Mouse (Mus musculus): ENCODE measurements around the gene Acvr1c.
A peak's percentile ranks its signal among the peaks of the same experiment; 100 is the strongest.

Acvr1c gene

GRCm38 (mm10) chr2:58357414-58358131 is at the start of gene Acvr1c:
TSS of gene Acvr1c (minus strand) at chr2:58357895.
- DNase-seq (ENCODE audit: low spot score in 2 of 2) = peak in 1 of 2 experiments; percentile 1

GRCm38 (mm10) chr2:58403481-58403880 is 45.8 kb upstream of the Acvr1c start:
- DNase-seq (ENCODE audit: low spot score in 2 of 2) = no peak

DNA sequence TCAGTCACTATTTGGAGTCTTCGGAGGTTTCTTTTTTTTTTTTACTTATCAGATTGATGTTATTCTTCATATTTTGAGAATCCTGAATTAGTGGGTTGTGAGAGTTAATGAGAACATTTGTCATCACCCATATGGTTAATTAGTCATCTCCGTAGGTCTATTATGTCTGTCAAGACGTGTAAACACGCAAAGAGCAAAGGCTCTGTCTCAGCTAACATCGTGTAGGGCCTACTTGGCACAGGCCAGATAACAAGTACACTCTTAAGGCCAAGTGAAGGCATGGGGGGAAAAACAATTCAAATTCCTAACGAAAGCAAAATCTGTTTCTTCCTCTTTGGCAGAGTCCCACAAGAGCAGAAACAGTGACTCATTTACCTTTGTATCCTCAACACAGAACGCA is 30.9 kb upstream of the Acvr1c start:
- no peak for DNase-seq (ENCODE audit: low spot score in 2 of 2)

- no peak for DNase-seq (ENCODE audit: low spot score in 2 of 2)
Measured at GRCm38 (mm10) chr2:58380020-58380419, 22.3 kb upstream of the Acvr1c start.

DNA sequence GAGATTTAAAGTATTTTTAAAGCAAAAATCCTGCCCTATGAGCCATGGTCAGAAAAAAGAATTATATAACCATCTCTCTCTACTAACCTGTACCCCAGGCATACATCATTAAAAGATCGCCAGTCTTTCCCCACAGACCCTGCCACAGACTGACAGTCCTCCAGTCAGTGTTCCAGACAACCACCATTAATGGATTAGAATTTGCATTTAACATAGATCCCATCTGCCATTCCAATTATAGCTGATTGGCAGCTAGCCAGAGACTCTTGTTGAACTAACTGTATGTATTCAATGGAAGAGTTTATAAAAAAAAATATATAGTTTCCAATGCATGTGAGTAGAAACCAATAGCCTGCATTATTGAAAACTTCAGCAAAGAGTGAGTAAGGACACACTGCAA is 21.8 kb upstream of the Acvr1c start:
- DNase-seq (ENCODE audit: low spot score in 2 of 2) = no peak

- no peak for DNase-seq (ENCODE audit: low spot score in 2 of 2)
Measured at GRCm38 (mm10) chr2:58377417-58378130, 19.9 kb upstream of the Acvr1c start.

GRCm38 (mm10) chr2:58366196-58366595 is 8.5 kb upstream of the Acvr1c start:
- DNase-seq (ENCODE audit: low spot score in 2 of 2) = no peak

- no peak for DNase-seq (ENCODE audit: low spot score in 2 of 2)
Measured at GRCm38 (mm10) chr2:58361361-58362046, 3.8 kb upstream of the Acvr1c start.

DNA sequence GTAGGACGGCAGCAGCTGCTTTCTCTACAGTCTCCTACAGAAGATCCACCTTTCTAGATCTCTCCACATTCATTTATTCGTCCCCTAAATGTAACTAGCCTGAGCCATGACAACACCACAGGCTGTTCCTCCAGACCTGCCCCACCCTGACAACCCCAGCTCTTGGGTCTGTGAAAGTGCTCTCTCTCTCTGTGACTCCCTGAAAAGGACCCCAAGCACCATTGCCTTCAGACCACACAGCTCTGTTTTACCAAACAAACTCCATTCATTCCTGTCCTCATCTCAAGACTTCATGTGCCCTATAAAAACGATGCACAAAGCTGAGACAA is 401 bp upstream of the Acvr1c start:
- DNase-seq (ENCODE audit: low spot score in 2 of 2) = no peak

GRCm38 (mm10) chr2:58357068-58357413 is 654 bp downstream of the Acvr1c start:
- no peak for DNase-seq (ENCODE audit: low spot score in 2 of 2)

DNA sequence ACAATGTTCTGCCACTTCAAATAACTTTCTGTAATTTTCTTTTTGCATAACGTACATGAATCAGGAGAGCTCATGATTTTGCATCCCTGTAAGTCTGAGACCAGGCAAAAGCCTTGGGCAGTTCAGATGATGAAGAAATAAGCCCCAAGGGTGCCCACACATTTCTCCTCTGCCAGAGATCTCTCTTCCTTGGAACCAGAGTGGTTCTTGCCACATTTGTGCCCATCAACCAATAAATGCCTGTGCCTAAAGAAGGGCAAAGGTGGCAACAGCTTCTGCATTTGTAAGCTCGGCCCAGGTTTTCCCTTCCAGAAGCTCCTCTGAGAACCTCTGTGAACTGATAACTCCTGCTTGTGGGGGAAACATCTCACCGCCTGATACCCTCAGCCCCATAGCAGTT is 3.3 kb downstream of the Acvr1c start:
- no peak for DNase-seq (ENCODE audit: low spot score in 2 of 2)

GRCm38 (mm10) chr2:58352846-58353245 is 4.8 kb downstream of the Acvr1c start:
- no peak for DNase-seq (ENCODE audit: low spot score in 2 of 2)

- DNase-seq (ENCODE audit: low spot score in 2 of 2) = no peak
Measured at GRCm38 (mm10) chr2:58350657-58351056, 7.0 kb downstream of the Acvr1c start.

GRCm38 (mm10) chr2:58336730-58337129 is 21.0 kb downstream of the Acvr1c start:
- no peak for DNase-seq (ENCODE audit: low spot score in 2 of 2)

DNA sequence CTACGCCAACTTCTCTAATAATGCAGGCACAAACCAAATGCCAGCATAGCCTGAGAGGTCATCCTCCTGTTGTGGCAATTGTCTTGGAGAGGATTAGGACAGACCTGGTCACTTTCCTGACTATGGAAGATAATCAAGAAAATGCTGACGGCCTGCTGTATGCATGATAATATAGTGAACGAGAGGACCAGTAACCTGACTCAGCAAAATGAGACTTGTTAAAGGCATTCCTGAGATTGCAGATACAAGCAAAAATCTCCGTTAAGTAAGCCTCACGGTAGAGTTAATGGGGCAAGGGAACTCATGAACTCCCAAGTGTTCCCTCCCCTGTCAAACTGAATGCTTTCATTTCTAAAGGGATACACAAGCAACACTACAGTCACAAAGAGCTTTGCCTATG is 28.1 kb downstream of the Acvr1c start:
- DNase-seq (ENCODE audit: low spot score in 2 of 2) = no peak

DNA sequence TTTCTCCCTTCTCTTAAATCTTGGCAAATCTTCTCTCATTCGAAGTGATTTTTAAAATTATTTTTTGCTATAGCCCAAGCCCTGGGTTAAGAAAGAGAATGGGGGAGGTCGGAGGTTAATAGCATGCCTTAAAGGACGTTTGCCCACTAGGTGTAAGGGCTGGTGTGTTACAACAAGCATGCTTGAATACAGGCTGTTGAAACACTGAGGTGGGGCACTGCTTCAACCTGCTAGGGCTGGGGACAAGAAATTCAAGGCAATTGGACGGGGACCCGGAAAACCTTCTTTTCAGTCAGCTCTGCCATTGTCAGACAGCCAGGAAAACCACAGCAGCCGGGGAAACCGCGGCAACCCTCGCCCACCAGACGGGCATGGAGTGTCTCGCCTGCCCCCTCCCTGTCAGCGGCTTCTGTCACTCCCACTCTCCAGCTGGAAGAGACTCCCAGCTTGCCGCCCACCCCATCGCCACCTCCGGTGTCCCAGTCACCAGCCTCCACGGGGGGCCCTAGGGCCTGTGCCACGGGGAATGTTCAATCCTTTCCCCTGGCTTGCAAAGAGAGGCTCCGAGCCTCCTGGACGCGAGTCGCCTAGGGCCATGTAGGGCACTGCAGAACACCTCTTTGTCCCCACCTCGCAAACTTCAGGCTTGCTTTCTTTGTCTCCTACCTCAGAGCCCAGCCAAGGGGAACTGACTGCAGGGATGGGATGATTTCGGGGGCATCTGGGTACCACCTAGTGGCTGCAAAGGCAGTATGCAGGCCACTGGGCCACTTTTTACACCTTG is 33.4 kb downstream of the Acvr1c start:
- DNase-seq (ENCODE audit: low spot score in 2 of 2) = peak; percentile 12 to 19

DNA sequence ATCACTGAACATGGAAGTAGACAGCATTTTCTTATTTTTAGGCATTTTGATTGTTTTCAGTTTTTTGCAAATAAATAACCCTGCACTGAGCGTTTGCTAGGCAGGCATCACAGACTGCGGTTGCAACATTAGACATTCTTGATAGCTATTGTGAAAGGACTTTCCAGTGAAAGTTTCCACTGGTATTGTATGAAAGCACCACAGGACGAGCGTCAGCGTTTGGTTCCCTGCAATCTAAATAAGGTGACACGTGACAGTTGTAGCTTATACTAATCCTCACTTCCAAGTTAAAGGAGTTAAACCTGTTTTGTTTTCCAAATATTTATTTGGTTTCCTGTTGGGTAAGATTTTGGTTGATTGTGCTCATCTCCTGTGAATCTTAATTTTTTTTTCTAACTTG is 34.4 kb downstream of the Acvr1c start:
- no peak for DNase-seq (ENCODE audit: low spot score in 2 of 2)

GRCm38 (mm10) chr2:58316186-58316585 is 41.5 kb downstream of the Acvr1c start:
- DNase-seq (ENCODE audit: low spot score in 2 of 2) = no peak

GRCm38 (mm10) chr2:58309695-58310094 is 48.0 kb downstream of the Acvr1c start:
- DNase-seq (ENCODE audit: low spot score in 2 of 2) = no peak

DNA sequence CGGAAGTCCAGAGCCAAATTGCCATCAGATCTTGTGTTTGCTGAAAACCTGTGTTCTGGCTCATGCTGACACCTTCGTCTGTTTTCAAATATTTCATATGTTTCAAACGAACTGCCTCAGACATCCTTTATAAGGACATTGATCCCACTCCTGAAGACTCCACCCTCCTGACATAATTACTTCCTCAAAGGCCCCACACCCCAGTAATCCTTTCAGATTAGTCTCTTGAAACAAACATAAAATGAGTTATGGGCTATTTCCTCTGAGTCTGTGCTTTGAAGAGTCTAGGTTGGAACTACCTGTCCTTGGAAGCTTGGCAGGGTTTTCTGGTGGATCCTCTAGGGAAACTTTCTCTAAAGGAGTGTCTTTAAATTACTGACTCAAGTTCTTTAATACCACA is 53.2 kb downstream of the Acvr1c start:
- no peak for DNase-seq (ENCODE audit: low spot score in 2 of 2)

DNA sequence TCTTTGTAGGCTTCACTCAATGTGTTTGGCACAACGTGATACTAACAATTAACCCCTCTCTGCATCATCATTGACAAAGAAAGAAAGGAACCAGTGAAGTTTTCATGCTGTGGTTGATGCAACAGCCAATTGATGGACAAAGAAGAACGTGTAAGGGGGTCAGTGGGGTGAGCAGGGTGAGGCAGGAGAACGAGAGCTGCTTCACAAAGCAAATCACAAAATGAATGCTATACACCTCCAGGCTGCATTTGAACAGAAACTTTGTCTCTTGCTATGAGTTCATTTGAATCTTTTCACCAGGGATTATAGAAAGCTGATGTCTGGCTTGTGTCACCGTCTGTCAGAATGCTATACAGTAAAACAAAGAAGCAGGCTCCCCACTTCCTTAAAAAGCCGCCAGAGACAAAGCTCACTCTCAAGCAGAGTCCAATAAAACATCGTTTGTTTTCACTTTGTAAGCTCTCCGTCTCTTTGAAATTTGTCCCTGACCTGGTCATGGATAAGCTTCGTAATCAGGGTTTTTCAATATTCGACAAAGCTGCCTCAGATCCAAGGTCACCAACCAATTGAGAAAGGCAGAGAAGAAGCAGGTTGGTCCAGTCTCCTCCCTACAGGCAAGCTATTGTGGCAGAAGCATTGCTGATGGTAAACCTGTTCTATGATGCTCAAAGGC is 67.8 kb downstream of the Acvr1c start:
- DNase-seq (ENCODE audit: low spot score in 2 of 2) = no peak

- no peak for DNase-seq (ENCODE audit: low spot score in 2 of 2)
Measured at GRCm38 (mm10) chr2:58289331-58289730, 68.4 kb downstream of the Acvr1c start.

Measured in spleen, postnatal 14 days (tissue).